Mouse (Mus musculus): Measurements from ENCODE around the gene Qrfp.

- no peak for TF ChIP-seq POLR2A (IDR thresholded peaks at IDR 0.05; ENCODE audit: low read depth, low read length)
- peak; percentile 44 for TF ChIP-seq CTCF (conservative IDR thresholded peaks at IDR 0.05; ENCODE audit: insufficient read depth, insufficient read length, low read depth, low read length)
Observed at GRCm38 (mm10) chr2:31823933-31824730, 13.8 kb upstream of the Qrfp start.
